Mouse (Mus musculus) common myeloid progenitor, adult 5-6 weeks (primary cell): Measurements from ENCODE around the gene Cab39. TPM values are rescaled to one million over a fixed set of nuclear protein-coding genes. Genes with fewer than 3 reads are reported as not detected.
A peak's percentile ranks its signal among the peaks of the same experiment; 100 is the strongest.

ENCODE experiments used
- ATAC-seq: replicated peaks from 2 replicates; pipeline ENCODE4 v1.8.0; 2016; ENCODE audit warnings: low read depth, mild to moderate bottlenecking, moderate TSS enrichment, inconsistent platforms; ENCODE audit not compliant: poor library complexity, severe bottlenecking
- total RNA-seq: library from RNA; stranded (forward); fragments of 200-1000, 187-1606 nt; gene quantifications from 2 replicates; pipeline ENCODE4 v1.2.3, GENCODE M21; 2017

The Cab39 gene
- 102 and 110 TPM in 2 replicates for total RNA-seq

- ATAC-seq, result peak; percentile 91
Measured at GRCm38 (mm10) chr1:85793208-85794105, at the start of gene Cab39. Gene Cab39, plus strand, starts transcription at chr1:85793441.

- ATAC-seq, result no peak
Measured at GRCm38 (mm10) chr1:85744539-85744938, 48.7 kb upstream of the Cab39 start.

- no peak for ATAC-seq
Measured at GRCm38 (mm10) chr1:85746511-85746910, 46.7 kb upstream of the Cab39 start.

GRCm38 (mm10) chr1:85749829-85750228 lies 43.4 kb upstream of the Cab39 start:
- no peak for ATAC-seq

- no peak; the same call in 1 of the 2 replicates for ATAC-seq
Measured at GRCm38 (mm10) chr1:85750650-85751049, 42.6 kb upstream of the Cab39 start.

DNA sequence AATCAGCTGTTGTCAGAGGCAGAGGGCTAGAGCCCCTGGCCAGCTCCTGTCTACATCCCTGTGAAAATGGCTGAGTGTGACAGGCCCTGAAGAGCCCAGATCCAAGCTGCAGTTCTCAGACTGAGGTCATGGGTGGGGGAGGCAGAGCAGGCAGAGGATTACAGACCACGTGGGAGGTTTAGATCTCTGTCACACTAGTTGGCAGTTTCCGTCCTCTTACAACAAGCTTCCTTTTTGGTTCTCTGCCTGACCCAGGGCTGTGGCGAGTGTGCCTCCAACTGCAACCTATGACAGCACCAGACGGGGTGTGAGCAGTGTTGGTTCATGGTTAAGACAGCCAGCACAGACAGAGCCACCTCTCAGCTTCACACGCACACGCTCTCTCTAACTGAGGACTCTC lies 41.7 kb upstream of the Cab39 start:
- peak; percentile 89 for ATAC-seq

- ATAC-seq, result peak; percentile 52
Measured at GRCm38 (mm10) chr1:85751932-85752680, 41.1 kb upstream of the Cab39 start.

GRCm38 (mm10) chr1:85757531-85758230 lies 35.6 kb upstream of the Cab39 start:
- ATAC-seq, result no peak

GRCm38 (mm10) chr1:85758231-85758968 lies 34.8 kb upstream of the Cab39 start:
- peak; percentile 82 for ATAC-seq

DNA sequence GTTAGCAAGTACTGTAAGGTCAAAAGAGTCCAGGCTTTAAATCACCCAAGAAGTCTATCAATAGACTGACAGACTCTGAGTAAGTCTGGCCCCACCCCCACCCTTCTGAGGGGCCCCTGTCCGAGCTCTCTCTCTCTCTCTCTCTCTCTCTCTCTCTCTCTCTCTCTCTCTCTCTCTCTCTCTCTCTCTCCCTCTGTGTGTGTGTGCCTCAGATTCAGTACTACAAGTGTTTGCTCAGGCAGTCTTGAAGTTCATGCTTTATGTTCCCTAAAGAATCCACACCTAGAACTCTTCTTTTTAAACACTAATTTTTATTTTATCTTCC lies 34.3 kb upstream of the Cab39 start:
- ATAC-seq, result no peak

DNA sequence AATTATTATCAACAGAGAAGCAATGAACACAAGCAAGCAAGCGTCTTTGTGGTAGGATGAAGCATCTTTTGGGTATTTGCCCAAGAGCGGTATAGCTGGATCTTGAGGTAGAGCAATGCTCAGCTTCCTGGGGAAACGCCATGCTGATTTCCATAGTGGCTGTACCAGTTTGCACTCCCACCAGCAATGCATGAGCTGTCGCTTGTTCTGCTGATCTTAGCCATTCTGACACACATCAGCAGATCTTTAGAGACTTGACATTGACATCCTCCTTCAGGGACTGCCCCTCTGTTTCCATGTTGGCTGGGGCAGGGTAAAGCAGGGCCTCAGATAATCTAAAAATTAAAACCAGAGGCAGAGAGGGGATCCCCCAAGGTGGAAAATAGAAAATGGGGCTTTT lies 31.6 kb upstream of the Cab39 start:
- no peak for ATAC-seq

- peak; percentile 90 for ATAC-seq
Measured at GRCm38 (mm10) chr1:85763386-85763785, 29.9 kb upstream of the Cab39 start.

- ATAC-seq, result no peak
Measured at GRCm38 (mm10) chr1:85764291-85764690, 28.9 kb upstream of the Cab39 start.

DNA sequence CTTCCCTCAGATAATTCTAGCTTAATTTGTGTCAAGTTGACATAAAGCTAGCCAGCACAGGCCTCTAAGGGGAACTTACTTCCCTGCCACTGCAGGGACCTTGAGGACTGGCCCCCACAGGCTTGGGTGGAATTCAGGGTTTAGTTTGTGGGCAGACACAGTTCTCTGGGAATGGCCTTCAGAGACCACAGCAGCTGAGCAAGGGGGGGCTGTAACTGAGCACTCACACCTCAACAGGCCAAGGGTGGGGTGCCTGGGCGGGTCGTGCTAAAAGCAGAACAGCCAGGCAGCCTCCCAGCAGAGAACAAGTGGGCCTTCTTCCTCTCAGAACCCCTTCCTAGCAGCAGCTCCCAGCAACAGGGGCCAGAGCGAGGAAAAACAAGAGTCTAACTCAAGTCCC lies 27.1 kb upstream of the Cab39 start:
- peak; percentile 17; the same call in 1 of the 2 replicates for ATAC-seq

- no peak for ATAC-seq
Measured at GRCm38 (mm10) chr1:85767754-85768153, 25.5 kb upstream of the Cab39 start.

- ATAC-seq, result no peak
Measured at GRCm38 (mm10) chr1:85771976-85772375, 21.3 kb upstream of the Cab39 start.

DNA sequence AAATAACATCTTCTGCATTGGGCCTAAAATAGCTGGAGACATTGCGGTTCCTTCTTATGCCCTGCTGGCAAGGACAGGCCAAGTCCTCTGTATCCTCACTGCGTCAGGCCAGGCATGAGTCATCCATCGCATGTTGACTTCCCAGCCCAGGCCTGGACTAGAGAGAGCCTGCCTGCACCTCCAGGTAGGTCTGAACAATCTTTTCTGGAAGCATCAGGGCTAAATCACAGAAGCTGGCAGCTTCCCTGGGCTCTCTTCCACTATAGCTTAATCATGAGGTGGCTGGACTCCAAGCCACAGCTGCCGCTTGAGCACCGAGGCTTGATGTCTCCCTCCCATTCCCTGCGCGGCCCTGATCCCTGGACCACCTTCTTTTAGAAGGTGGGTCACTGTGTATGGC lies 18.1 kb upstream of the Cab39 start:
- ATAC-seq, result no peak

GRCm38 (mm10) chr1:85776154-85776553 lies 17.1 kb upstream of the Cab39 start:
- no peak for ATAC-seq

GRCm38 (mm10) chr1:85778436-85778835 lies 14.8 kb upstream of the Cab39 start, which contains the start of gene A630001G21Rik:
Gene A630001G21Rik, minus strand, starts transcription at chr1:85778643.
- peak; percentile 37; the same call in 1 of the 2 replicates for ATAC-seq

DNA sequence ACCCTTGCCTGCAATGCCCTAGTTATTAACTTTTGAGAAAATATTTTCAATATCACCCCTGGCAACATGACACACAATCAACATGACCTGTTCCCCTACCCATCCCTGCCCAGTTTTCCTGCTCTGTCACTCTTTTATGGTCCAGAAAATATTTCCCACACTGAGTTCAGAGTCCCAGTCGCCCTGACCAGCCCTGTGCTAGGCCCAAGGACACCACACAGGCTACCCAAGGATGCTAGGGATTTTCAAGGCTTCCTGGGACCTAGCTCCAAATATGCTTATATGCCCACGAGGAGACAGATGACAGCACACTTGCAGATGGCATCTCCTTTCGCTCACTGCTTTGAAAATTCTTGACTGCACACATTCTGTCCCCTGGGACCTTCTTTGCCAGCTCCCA lies 14.2 kb upstream of the Cab39 start:
- ATAC-seq, result no peak
